Mouse (Mus musculus) liver, embryonic 14.5 days (tissue): ENCODE data around the gene Pknox1.

ENCODE experiments used
- CTCF ChIP-seq: IDR thresholded peaks from 2 replicates; pipeline ENCODE4 v1.5.1; 2016; ENCODE audit warnings: antibody characterized with exemption, low read depth, control low read depth
- EP300 ChIP-seq: IDR thresholded peaks from 2 replicates; pipeline ENCODE4 v1.6.1; 2016; ENCODE audit warnings: antibody characterized with exemption, low read depth

DNA sequence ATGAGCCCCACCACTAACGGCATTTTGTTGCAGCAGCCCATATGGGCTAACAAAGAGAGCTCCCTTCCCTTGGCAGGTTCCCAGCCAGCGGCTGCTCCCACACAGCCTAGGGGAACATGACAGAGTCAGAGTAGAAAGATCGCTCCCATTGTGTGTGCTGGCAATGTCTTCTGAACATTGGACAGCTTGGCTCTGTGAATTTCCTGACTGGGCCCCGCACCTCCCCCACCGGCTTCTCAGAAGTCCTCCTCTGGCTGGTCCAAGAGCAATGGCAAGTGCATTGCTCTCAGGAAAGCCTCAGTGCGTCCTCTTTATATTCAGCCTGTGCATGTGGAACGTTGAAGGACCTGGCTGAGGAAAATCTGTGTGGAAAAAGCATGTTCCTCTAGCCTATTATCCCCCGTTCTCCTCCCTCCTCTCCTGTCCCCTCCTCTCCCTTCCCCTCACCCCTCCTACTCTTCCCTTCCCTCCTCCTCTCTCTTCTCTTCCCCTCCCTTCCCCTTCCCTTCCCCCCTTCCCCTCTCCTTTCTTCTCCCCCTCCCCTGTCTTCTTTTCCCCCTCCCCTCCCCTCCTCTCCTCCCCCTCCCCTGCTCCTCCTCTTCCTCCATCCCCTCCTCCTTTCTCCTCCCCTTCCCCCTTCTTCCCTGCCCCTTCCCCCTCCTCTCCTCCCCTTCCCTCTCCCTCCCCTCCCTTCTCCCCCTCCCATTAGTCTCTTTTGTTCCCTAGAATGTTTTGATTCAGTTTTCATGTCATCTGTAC is 28.5 kb upstream of the Pknox1 start:
- no peak for TF ChIP-seq EP300
- TF ChIP-seq CTCF: no peak
